Mouse (Mus musculus) liver, embryonic 13.5 days (tissue): ENCODE data around the gene Cbarp. TPM values are rescaled to one million over a fixed set of nuclear protein-coding genes. Genes with fewer than 3 reads are reported as not detected.

ENCODE experiments used
- ATAC-seq: fragments of 200-750 bp; cut with Nextera tagmentation; 2 replicates; pipeline ENCODE4 v1.8.0; 2017; ENCODE audit warnings: low read depth, mild to moderate bottlenecking, moderate number of reproducible peaks, moderate library complexity
- DNase-seq: peaks from one replicate; pipeline ENCODE4 v3.0.0; 2022
- H3K27ac ChIP-seq: fragments of 300-500 bp; sonication (generic); 2 replicates; pipeline ENCODE4 v1.5.1; 2015; ENCODE audit warnings: moderate library complexity, mild to moderate bottlenecking, inconsistent platforms
- H3K27me3 ChIP-seq: fragments of 300-500 bp; sonication (generic); 2 replicates; pipeline ENCODE4 v1.6.1; 2015; ENCODE audit warnings: mild to moderate bottlenecking, inconsistent platforms
- H3K36me3 ChIP-seq: fragments of 300-500 bp; sonication (generic); 2 replicates; pipeline ENCODE4 v1.6.1; 2015; ENCODE audit warnings: mild to moderate bottlenecking, inconsistent platforms
- H3K4me1 ChIP-seq: fragments of 300-500 bp; sonication (generic); replicated peaks from 2 replicates; pipeline ENCODE4 v1.6.1; 2015; ENCODE audit warnings: inconsistent platforms
- H3K4me2 ChIP-seq: fragments of 300-500 bp; sonication (generic); 2 replicates; pipeline ENCODE4 v1.6.1; 2015; ENCODE audit warnings: inconsistent platforms, mild to moderate bottlenecking, moderate library complexity
- H3K4me3 ChIP-seq: fragments of 300-500 bp; sonication (generic); replicated peaks from 2 replicates; pipeline ENCODE4 v1.5.1; 2015; ENCODE audit warnings: mild to moderate bottlenecking, inconsistent platforms
- H3K9ac ChIP-seq: fragments of 300-500 bp; sonication (generic); 2 replicates; pipeline ENCODE4 v1.6.1; 2015; ENCODE audit warnings: mild to moderate bottlenecking, inconsistent platforms
- H3K9me3 ChIP-seq: fragments of 300-500 bp; sonication (generic); replicated peaks from 2 replicates; pipeline ENCODE4 v1.6.1; 2016; ENCODE audit warnings: inconsistent platforms
- WGBS: fragments of 180-500 bp; shearing (Covaris S2); methylation state at CpG from one replicate; pipeline ENCODE4 v1.1.7; 2015; ENCODE audit not compliant: insufficient replicate concordance; 5-methylcytosine and 5-hydroxymethylcytosine counted together
- polyA plus RNA-seq: library from polyadenylated mRNA; unstranded; fragments of >200 nt; fragmentation: Nextera tagmentation; extraction: Ambion mirVana; gene quantifications from 2 replicates; pipeline ENCODE4 v1.2.1, GENCODE M21; 2015

Cbarp gene
- polyA plus RNA-seq, 1 experiment from 2014 or later, result 0.69 TPM

DNA sequence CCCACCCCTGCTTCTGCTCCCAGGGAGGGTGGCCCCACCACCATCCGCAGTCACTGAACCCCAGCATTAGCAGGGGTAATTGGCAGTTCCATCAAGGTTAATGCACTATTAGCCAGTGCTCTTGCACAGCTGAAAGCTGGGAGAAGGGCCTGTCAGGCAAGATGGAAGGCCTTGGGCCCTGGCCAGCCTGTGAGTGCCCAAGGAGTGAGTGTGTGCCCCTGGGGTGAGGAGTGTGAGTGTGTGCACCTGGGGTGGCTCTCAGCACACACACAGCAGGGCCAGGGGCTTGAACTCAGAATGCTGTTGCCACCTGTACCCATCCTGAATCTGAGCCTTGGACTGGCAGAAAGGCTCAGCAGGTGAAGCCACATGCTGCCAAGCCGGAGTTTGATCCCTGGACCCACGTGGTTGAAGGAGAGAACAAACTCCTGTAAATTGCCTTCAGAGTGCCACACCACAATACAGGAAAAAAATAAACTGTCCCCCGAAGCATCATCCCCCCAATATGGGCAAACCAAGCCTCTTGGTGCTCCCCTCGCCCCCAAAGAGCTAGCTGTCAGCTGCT, 35.7 kb upstream of the Cbarp start:
- DNase-seq (no peak), ATAC-seq (no peak)
- no peaks in the 10 kb centered on the region for H3K9me3 ChIP-seq
- H3K27me3 ChIP-seq, result peaks cover 45% of the 10 kb centered on the region
- H3K9ac ChIP-seq, result no peak overlapping the region
- 70% methylated on average over 5 of the region's 5 CpGs for WGBS
- H3K4me3 ChIP-seq, result no peak overlapping the region
- no peak overlapping the region for H3K27ac ChIP-seq
- H3K4me2 ChIP-seq, result no peak overlapping the region
- peaks cover 47% of the 10 kb centered on the region for H3K4me1 ChIP-seq
- peaks cover 10% of the 10 kb centered on the region for H3K36me3 ChIP-seq

DNA sequence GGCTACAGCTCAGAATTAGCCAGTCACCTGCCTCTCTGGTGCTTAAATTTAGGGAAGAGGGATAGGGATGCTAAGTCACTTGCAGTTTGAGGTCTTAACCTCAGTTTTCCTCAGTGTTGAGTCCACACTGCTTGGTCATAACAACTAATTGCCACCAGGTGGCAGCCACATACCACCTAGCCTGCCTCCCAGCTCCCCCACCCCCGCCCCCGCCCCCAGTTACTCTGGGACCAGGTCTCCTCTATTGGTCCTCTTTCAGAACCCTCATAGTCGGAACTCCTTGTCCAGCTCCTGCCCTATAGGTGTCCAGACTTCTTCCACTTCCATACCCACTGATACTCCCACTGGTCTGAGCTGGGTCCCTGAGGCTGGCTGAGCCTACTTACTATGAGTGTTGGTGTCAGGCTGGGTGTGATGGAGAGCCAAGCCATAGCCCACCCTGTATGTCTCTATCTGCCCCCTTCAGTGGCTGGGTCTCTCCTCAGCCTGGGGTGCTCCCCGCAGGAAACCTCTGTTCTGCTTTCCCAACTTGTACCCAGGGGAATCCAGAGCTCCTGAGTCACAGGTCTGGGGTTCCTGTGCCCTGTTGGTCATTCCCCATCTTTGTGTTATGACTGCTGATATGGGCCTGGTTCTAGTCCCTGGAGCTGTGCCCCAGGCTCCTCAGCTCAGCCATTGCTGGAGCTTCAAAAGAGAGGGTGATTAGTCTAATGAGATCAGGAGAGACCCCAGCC, 35.1 kb upstream of the Cbarp start:
- Histone ChIP-seq H3K4me1 (peaks cover 49% of the 10 kb centered on the region), H3K9me3 (0 out of 2 replicates have a peak, but pooled peaks cover 1% of the 10 kb centered on the region), H3K27me3 (peaks cover 38% of the 10 kb centered on the region), H3K36me3 (peaks cover 17% of the 10 kb centered on the region), H3K9ac (no peak overlapping the region), H3K4me3 (no peak overlapping the region), H3K4me2 (no peak overlapping the region), H3K27ac (no peak overlapping the region)
- ATAC-seq, result no peak
- 25% methylated on average over 4 of the region's 4 CpGs for WGBS
- DNase-seq, result no peak

DNA sequence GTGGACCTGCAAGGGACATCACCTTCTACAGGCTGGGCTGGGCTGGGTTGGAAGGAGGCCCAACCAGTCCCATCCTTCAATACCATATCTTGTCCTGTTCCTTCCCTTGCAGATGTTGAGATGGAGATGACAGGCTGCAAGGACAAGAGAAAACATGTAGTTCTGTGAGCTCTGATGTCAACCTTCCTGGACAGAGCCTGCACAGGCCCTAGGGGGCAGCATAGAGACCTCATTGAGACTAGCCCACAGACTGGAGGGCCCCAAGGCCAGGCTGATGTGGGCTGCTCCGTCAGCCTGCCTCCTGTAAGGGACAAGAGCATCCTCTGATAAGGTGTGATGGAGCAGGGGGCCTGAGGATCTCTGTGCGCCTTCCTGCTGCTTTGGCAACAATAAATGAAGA, 34.1 kb upstream of the Cbarp start:
- peak; percentile 32; the same call in 1 of the 2 replicates for ATAC-seq
- H3K4me1 ChIP-seq, result peaks cover 48% of the 10 kb centered on the region

DNA sequence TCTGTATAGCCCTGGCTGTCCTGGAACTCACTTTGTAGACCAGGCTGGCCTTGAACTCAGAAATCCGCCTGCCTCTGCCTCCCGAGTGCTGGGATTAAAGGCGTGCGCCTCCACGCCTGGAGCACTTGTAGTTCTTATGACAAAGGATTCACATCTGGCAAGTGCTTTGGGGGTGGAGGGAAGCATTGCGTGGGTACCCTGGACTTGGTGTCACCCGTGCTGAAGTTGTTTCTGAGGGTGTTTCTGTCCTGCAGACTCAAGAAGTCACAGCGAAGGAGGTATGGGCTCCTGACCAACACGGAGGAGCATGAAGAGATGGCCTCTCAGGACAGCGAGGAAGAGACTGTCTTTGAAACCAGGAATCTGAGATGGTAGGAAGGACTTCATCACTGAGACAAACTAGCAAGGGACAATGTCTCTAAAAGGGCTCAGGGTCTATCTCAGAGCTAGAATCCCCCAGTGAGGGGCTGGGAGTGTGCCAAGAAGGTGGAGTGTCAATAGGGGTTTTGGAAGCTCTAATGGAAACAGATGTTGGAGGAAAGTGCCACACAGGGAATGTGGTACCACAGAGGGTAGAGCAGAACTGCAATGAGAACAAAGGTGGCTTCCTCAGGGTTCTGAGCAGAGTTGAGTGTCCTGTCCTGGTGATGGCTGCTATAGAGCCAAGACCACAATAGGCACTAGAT, 33.5 kb upstream of the Cbarp start:
- Histone ChIP-seq H3K4me2 (peak overlapping the region; percentile 78; the same call in 1 of the 2 replicates), H3K36me3 (peaks cover 29% of the 10 kb centered on the region)

More for the DNA sequence above, 34.1 kb upstream of the Cbarp start:
- 31% methylated on average over 2 of the region's 2 CpGs for WGBS
- Histone ChIP-seq H3K4me2 (no peak overlapping the region), H3K27me3 (peaks cover 28% of the 10 kb centered on the region), H3K9ac (0 out of 2 replicates have a peak overlapping the region, but pooled peaks have one; percentile 18), H3K27ac (0 out of 2 replicates have a peak overlapping the region, but pooled peaks have one; percentile 35), H3K4me3 (no peak overlapping the region), H3K9me3 (0 out of 2 replicates have a peak, but pooled peaks cover 3% of the 10 kb centered on the region), H3K36me3 (peaks cover 27% of the 10 kb centered on the region)
- peak; percentile 69 for DNase-seq

DNA sequence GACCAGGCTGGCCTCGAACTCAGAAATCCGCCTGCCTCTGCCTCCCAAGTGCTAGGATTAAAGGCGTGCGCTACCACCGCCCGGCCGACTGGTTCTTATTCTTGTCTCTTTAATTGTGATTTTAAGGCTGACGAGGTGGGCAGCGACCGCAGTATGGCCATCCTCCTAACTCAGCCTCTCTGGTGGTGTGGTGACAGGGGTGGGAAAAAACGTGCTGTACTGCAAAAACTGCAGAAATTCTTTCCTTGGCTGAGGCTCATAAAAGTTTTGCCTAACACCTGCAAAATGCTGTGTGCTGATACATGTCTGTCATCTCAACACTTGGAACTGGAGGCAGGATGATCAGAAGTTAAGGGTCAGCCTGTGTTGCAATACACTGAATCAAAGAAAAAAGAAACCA, 32.7 kb upstream of the Cbarp start:
- DNase-seq, result no peak
- Histone ChIP-seq H3K9me3 (0 out of 2 replicates have a peak, but pooled peaks cover 3% of the 10 kb centered on the region), H3K27ac (peak overlapping the region; percentile 80), H3K36me3 (peaks cover 29% of the 10 kb centered on the region), H3K9ac (peak overlapping the region; percentile 76), H3K4me2 (peak overlapping the region; percentile 78), H3K27me3 (peaks cover 15% of the 10 kb centered on the region), H3K4me1 (peaks cover 55% of the 10 kb centered on the region), H3K4me3 (peak overlapping the region; percentile 80)
- WGBS, result 3% methylated on average over 11 of the region's 11 CpGs
- ATAC-seq, result no peak

More for the DNA sequence above, 33.5 kb upstream of the Cbarp start:
- DNase-seq (no peak), ATAC-seq (no peak)
- Histone ChIP-seq H3K27me3 (peaks cover 22% of the 10 kb centered on the region), H3K4me3 (no peak overlapping the region), H3K9ac (peak overlapping the region; percentile 76; the same call in 1 of the 2 replicates), H3K4me1 (peaks cover 48% of the 10 kb centered on the region), H3K9me3 (0 out of 2 replicates have a peak, but pooled peaks cover 3% of the 10 kb centered on the region), H3K27ac (peak overlapping the region; percentile 80)
- 75% methylated on average over 10 of the region's 10 CpGs for WGBS

DNA sequence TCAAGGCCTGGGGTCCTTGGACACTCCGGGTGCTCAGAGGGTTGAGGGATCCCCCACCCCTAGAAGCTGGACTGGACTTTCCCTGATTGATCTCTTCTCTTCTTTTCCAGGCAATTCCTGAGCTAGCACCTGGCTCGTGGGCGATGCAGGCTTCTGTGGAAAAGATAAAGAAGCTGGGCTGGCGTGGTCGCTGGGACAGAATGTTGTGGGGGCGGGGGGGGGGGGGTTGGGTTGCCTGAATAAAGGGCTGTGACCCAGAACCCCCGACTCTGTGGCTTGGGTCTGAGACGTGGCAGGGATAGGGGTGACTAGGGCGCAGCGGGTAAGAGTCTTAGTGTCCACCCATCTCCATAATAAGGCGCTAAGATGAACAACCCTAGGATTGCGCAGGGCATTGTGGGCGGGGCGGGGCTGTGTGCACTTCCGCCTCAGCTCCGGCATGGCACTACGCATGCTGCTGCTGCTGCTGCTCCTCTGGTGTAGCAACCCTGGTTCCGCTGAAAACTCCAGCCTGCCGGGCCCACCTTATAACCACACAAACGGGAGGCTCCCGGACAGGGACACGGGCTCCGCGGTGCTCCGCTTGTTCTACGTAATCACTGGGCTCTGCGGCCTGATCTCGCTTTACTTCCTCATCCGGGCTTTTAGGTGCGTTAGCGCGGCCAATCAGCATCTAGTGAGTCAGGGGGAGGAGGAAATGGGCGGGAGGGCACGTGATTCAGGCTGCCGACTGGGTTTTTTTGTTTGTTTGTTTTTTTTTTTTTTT, 32.1 kb upstream of the Cbarp start, which contains the start of gene 1600002K03Rik:
Gene 1600002K03Rik (plus strand): TSS at position 418 of the 766 bp plus-strand sequence.
- ATAC-seq (peak; percentile 76), DNase-seq (peak; percentile 86)
- Histone ChIP-seq H3K36me3 (peaks cover 29% of the 10 kb centered on the region), H3K4me3 (peak within 1 kb of the TSS; percentile 80), H3K9me3 (0 out of 2 replicates have a peak, but pooled peaks cover 3% of the 10 kb centered on the region), H3K4me2 (peak within 1 kb of the TSS; percentile 78), H3K27ac (peak within 1 kb of the TSS; percentile 89), H3K4me1 (peaks cover 56% of the 10 kb centered on the region), H3K27me3 (peaks cover 8% of the 10 kb centered on the region), H3K9ac (peak within 1 kb of the TSS; percentile 76)
- 4% methylated on average over 34 of the region's 35 CpGs for WGBS

DNA sequence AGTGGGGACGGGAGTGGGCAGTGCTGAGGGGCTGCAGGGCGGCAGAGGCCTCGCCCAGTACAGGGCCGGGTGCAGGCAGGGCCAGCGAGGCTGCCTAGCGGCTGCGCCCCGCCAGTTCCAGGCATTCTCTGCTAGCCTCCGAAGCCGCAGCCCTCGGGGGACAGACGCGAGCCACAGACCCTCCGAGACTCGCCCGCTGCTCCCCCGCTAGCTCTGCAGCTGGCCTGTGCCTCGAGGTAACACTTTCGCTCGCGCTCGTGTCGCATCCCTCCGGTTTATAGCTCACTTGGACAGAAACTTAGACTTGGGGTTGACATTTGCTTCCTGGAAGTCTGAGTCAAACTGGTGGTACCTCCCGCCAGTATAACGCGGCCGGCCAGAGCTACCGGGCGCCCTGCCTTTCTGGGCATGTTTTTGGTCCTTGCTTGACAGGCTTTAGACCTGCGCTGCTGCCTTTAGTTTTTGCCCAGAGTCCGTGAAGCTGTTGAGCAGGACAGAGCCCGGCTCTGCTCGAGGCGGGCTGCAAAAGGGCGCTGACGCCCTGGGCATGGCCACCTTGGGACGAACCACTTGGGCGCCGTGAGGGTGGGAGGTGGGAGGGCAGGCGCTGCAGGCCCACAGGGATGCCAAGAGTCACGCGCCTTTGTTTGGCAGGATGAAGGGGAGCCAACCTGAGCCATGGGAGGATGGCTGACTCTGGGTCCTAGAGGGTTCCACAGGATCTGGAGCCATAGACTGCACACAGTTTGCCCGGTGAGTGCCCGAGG, 31.3 kb upstream of the Cbarp start:
- 0 out of 2 replicates have a peak, but pooled peaks cover 2% of the 10 kb centered on the region for H3K27me3 ChIP-seq
- peak overlapping the region; percentile 76 for H3K9ac ChIP-seq
- H3K27ac ChIP-seq, result peak overlapping the region; percentile 89
- peak overlapping the region; percentile 80 for H3K4me3 ChIP-seq
- no peak for ATAC-seq
- peaks cover 59% of the 10 kb centered on the region for H3K4me1 ChIP-seq
- 89% methylated on average over 45 of the region's 45 CpGs for WGBS
- peaks cover 29% of the 10 kb centered on the region for H3K36me3 ChIP-seq
- 0 out of 2 replicates have a peak, but pooled peaks cover 3% of the 10 kb centered on the region for H3K9me3 ChIP-seq
- DNase-seq, result no peak
- H3K4me2 ChIP-seq, result peak overlapping the region; percentile 78

DNA sequence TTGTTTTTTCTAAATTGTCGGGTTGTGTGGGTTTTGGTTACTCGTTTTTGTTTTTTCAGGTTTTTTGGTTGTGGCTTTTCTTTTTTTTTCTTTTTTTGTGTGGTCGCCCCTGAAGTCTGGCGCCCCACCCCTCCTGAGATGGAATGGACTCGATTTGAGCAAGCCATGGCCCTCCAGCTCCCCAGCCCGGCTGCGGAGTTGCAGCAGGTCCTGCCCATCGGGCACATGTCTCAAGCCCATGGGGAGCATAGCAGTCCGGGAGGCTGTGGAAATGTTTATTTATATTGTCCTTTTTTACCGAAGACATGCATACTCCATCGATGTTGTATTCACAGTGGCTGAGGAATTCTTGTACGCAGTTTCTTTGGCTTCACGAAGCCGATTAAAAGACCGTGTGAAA, 30.6 kb upstream of the Cbarp start:
- 0 out of 2 replicates have a peak, but pooled peaks cover 3% of the 10 kb centered on the region for H3K9me3 ChIP-seq
- H3K4me2 ChIP-seq, result no peak overlapping the region
- ATAC-seq, result no peak
- 92% methylated on average over 15 of the region's 15 CpGs for WGBS
- H3K9ac ChIP-seq, result no peak overlapping the region
- H3K36me3 ChIP-seq, result peaks cover 29% of the 10 kb centered on the region
- H3K4me1 ChIP-seq, result peaks cover 65% of the 10 kb centered on the region
- H3K4me3 ChIP-seq, result no peak overlapping the region
- H3K27me3 ChIP-seq, result no peaks in the 10 kb centered on the region
- no peak for DNase-seq
- no peak overlapping the region for H3K27ac ChIP-seq

DNA sequence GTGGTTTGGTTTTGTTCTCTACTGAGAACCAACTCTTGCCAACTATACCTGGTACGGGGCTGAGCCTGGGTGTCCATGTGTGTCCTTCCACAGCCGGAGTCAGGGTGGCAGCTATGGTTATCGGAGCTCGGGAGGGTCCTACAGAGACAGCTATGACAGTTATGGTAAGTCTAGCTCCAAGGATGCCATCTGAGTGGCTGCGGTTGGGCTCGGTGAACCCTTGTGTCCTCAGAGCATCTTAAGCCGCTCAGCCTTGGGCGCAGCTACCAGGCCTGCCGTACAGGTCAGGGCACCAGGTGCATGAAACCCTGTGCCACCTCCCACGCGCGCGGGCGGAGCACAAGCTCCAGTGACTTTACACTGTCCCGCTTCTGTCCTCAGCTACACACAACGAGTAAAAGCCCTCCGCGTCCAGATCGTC, 30.0 kb upstream of the Cbarp start:
- Histone ChIP-seq H3K4me3 (no peak overlapping the region), H3K4me2 (no peak overlapping the region), H3K27ac (no peak overlapping the region), H3K9me3 (0 out of 2 replicates have a peak, but pooled peaks cover 3% of the 10 kb centered on the region), H3K27me3 (no peaks in the 10 kb centered on the region), H3K4me1 (peaks cover 71% of the 10 kb centered on the region), H3K36me3 (peaks cover 29% of the 10 kb centered on the region), H3K9ac (no peak overlapping the region)
- 93% methylated on average over 19 of the region's 19 CpGs for WGBS
- ATAC-seq (no peak), DNase-seq (no peak)

DNA sequence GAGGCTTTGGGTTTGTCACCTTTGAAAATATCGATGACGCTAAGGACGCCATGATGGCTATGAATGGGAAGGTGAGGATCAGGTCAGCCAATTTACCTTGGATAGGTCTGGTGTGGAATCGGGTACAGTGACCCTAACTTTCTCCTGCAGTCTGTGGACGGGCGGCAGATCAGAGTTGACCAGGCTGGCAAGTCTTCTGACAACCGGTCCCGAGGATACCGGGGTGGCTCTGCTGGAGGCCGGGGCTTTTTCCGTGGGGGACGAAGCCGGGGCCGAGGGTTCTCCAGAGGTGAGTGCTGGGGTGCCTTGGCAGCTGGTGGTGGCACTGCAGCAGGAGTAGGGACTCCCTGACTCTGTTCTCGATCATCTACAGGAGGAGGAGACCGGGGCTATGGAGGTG, 29.4 kb upstream of the Cbarp start:
- no peak overlapping the region for H3K4me2 ChIP-seq
- H3K4me3 ChIP-seq, result no peak overlapping the region
- H3K9ac ChIP-seq, result no peak overlapping the region
- peaks cover 29% of the 10 kb centered on the region for H3K36me3 ChIP-seq
- H3K4me1 ChIP-seq, result peaks cover 74% of the 10 kb centered on the region
- no peak overlapping the region for H3K27ac ChIP-seq
- WGBS, result 92% methylated on average over 16 of the region's 16 CpGs
- DNase-seq (no peak), ATAC-seq (no peak)
- no peaks in the 10 kb centered on the region for H3K27me3 ChIP-seq
- 0 out of 2 replicates have a peak, but pooled peaks cover 3% of the 10 kb centered on the region for H3K9me3 ChIP-seq
